Mouse (Mus musculus) kidney, postnatal 0 days (tissue): ENCODE measurements around the gene Stac3. TPM values are rescaled to one million over a fixed set of nuclear protein-coding genes. Genes with fewer than 3 reads are reported as not detected.

Experiments
- ATAC-seq: fragments of 200-750 bp; cut with Nextera tagmentation; replicated peaks from 2 replicates; pipeline ENCODE4 v1.8.0; 2017; ENCODE audit warnings: low read depth, moderate number of reproducible peaks, moderate TSS enrichment, moderate library complexity; ENCODE audit not compliant: low FRiP score
- DNase-seq: peaks from one replicate; pipeline ENCODE4 v3.0.0-alpha.2; 2016; ENCODE audit warnings: low spot score
- H3K27ac ChIP-seq: fragments of 300-500 bp; sonication (generic); 2 replicates; pipeline ENCODE4 v1.5.1; 2014; ENCODE audit warnings: mild to moderate bottlenecking
- H3K27me3 ChIP-seq: fragments of 300-500 bp; sonication (generic); 2 replicates; pipeline ENCODE4 v1.6.1; 2014; ENCODE audit warnings: low read length, mixed read lengths; ENCODE audit not compliant: insufficient read depth
- H3K36me3 ChIP-seq: fragments of 300-500 bp; sonication (generic); 2 replicates; pipeline ENCODE4 v1.6.1; 2014; ENCODE audit warnings: low read length, mixed read lengths; ENCODE audit not compliant: insufficient read depth
- H3K4me1 ChIP-seq: fragments of 300-500 bp; sonication (generic); replicated peaks from 2 replicates; pipeline ENCODE4 v1.6.1; 2014; ENCODE audit warnings: antibody characterized with exemption, low read length, mixed read lengths; ENCODE audit not compliant: insufficient read depth
- H3K4me2 ChIP-seq: fragments of 300-500 bp; sonication (generic); 2 replicates; pipeline ENCODE4 v1.6.1; 2014; ENCODE audit warnings: mild to moderate bottlenecking, low read length, moderate library complexity, mixed read lengths
- H3K4me3 ChIP-seq: fragments of 300-500 bp; sonication (generic); replicated peaks from 2 replicates; pipeline ENCODE4 v1.5.1; 2014; ENCODE audit warnings: low read depth, low read length
- H3K9ac ChIP-seq: fragments of 300-500 bp; sonication (generic); 2 replicates; pipeline ENCODE4 v1.6.1; 2014; ENCODE audit warnings: low read depth, low read length
- H3K9me3 ChIP-seq: fragments of 300-500 bp; sonication (generic); replicated peaks from 2 replicates; pipeline ENCODE4 v1.6.1; 2016; ENCODE audit warnings: low read length, inconsistent platforms, mixed read lengths
- CTCF ChIP-seq: IDR thresholded peaks from 2 replicates; pipeline ENCODE4 v1.5.1; 2016; ENCODE audit warnings: antibody characterized with exemption, low read depth, mild to moderate bottlenecking, moderate library complexity
- WGBS: fragments of 180-500 bp; shearing (Covaris S2); extraction: QIAGEN DNeasy Blood & Tissue Kit; methylation state at CpG from one replicate; pipeline ENCODE4 v1.1.7; 2014; 5-methylcytosine and 5-hydroxymethylcytosine counted together
- polyA plus RNA-seq: library from polyadenylated mRNA; unstranded; fragments of >200 nt; fragmentation: Nextera tagmentation; extraction: Ambion mirVana; gene quantifications from 2 replicates; pipeline ENCODE4 v1.2.1, GENCODE M21; 2015

The Stac3 gene
- polyA plus RNA-seq, result 0.16 and 0.31 TPM in 2 replicates

- WGBS, result 55% methylated on average over 13 of the region's 13 CpGs
- ATAC-seq (no peak), DNase-seq (no peak)
- no peak within 1 kb of the TSS for H3K4me2 ChIP-seq
- no peaks in the 10 kb centered on the region for H3K9me3 ChIP-seq
- no peak within 1 kb of the TSS for H3K4me3 ChIP-seq
- no peaks in the 10 kb centered on the region for H3K4me1 ChIP-seq
- TF ChIP-seq CTCF, result no peak
- no peak within 1 kb of the TSS for H3K27ac ChIP-seq
- H3K9ac ChIP-seq, result no peak within 1 kb of the TSS
- peaks cover 34% of the 10 kb centered on the region for H3K36me3 ChIP-seq
- no peaks in the 10 kb centered on the region for H3K27me3 ChIP-seq
Observed at GRCm38 (mm10) chr10:127500894-127501893, at the start of gene Stac3. Gene Stac3 (plus strand): TSS chr10:127501686.

GRCm38 (mm10) chr10:127453701-127454100 is 47.8 kb upstream of the Stac3 start:
- H3K36me3 ChIP-seq, result peaks cover 47% of the 10 kb centered on the region
- 97% methylated on average over 1 of the region's 1 CpGs for WGBS
- H3K4me2 ChIP-seq, result no peak overlapping the region
- H3K9ac ChIP-seq, result no peak overlapping the region
- TF ChIP-seq CTCF, result no peak
- H3K4me3 ChIP-seq, result no peak overlapping the region
- no peaks in the 10 kb centered on the region for H3K9me3 ChIP-seq
- H3K27ac ChIP-seq, result no peak overlapping the region
- no peaks in the 10 kb centered on the region for H3K4me1 ChIP-seq
- DNase-seq, result no peak
- H3K27me3 ChIP-seq, result no peaks in the 10 kb centered on the region
- ATAC-seq, result no peak

DNA sequence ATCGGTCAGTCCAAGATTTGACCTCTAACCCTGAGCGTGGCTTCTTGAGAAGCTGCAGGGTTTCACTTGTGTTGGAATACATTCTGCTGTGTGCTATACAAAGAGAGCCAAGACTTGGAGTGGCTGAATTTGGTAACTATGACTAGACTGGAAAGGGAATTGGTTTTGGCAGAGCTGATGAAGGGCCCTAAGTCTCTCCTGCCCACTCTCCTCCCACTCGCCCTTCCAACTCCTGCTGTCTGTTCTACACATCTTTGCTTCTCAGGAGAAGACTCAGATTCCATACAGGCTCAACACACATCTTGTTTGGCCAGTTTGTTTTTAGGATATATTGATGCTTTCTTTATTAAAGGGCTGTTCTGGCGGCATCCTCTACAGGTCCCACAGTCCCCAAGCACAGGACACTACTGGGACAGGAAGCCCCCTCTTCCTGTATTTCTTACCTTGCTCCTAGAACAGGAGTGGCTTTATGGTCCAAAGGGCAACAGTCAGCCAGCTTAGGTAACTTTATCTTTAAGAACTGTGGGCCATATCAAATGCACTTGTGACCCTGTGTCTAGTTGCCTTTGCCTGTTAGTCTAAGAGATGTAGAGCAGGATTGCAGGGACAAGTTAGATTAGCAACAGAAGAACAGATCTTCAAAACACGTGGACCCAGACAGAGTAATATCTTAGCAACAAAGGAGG is 38.9 kb upstream of the Stac3 start:
- no peak for TF ChIP-seq CTCF
- ATAC-seq (no peak), DNase-seq (no peak)
- no peak overlapping the region for H3K27ac ChIP-seq
- no peaks in the 10 kb centered on the region for H3K4me1 ChIP-seq
- WGBS, result 79% methylated on average over 5 of the region's 5 CpGs
- H3K36me3 ChIP-seq, result peaks cover 66% of the 10 kb centered on the region
- H3K4me2 ChIP-seq, result no peak overlapping the region
- no peaks in the 10 kb centered on the region for H3K27me3 ChIP-seq
- no peak overlapping the region for H3K4me3 ChIP-seq
- no peak overlapping the region for H3K9ac ChIP-seq
- no peaks in the 10 kb centered on the region for H3K9me3 ChIP-seq

- DNase-seq, result peak; percentile 61
- ATAC-seq, result no peak
- H3K9me3 ChIP-seq, result no peaks in the 10 kb centered on the region
- no peaks in the 10 kb centered on the region for H3K27me3 ChIP-seq
- TF ChIP-seq CTCF, result no peak
- H3K4me3 ChIP-seq, result no peak overlapping the region
- H3K27ac ChIP-seq, result peak overlapping the region; percentile 50; the same call in 1 of the 2 replicates
- WGBS, result 54% methylated on average over 15 of the region's 15 CpGs
- H3K36me3 ChIP-seq, result peaks cover 28% of the 10 kb centered on the region
- no peak overlapping the region for H3K4me2 ChIP-seq
- H3K9ac ChIP-seq, result no peak overlapping the region
- H3K4me1 ChIP-seq, result no peaks in the 10 kb centered on the region; the same call in 1 of the 2 replicates
Observed at GRCm38 (mm10) chr10:127471281-127471988, 30.1 kb upstream of the Stac3 start.

DNA sequence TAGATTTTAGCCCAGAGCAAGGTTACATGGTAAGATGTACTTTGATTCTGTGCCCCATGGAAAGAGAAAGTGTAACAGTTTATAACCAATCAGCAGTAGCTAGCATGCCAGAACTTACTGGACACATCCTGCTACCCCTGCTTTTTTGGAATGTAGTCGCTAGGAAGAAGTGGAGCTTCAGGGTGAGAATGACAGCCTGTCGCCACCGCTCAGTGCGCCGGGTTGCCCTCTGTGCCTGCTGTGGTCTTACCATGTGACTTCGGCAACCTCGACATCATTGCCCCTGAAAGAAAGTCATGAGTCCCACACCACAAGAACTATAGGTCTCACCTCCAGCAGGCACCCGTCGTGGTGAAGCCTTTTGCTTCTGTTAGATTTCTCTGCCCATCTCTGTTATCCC is 28.8 kb upstream of the Stac3 start:
- Histone ChIP-seq H3K9me3 (no peaks in the 10 kb centered on the region), H3K9ac (no peak overlapping the region), H3K27me3 (no peaks in the 10 kb centered on the region), H3K4me3 (no peak overlapping the region), H3K4me1 (no peaks in the 10 kb centered on the region; the same call in 1 of the 2 replicates), H3K4me2 (no peak overlapping the region), H3K36me3 (peaks cover 23% of the 10 kb centered on the region), H3K27ac (no peak overlapping the region)
- 86% methylated on average over 9 of the region's 9 CpGs for whole genome bisulfite sequencing
- DNase-seq (no peak), ATAC-seq (no peak)
- TF ChIP-seq CTCF, result no peak

DNA sequence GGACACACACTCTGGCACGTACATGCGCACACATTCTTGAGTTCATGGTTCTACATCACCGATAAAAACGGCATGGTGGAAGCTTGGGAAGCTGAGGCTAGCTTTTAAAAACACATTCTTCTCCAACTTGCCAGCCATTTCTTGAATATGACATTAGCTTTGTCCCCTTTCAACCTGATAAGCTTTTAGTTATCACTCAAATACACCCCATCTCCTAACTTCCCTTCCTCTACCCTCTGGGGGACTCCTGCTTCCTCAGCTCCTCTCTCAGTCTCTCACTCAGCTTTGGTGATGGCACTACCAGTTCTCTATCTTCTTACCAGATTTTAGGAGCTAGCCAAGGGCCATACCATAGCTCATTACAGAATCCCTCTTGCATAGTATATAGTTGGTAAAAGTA is 26.3 kb upstream of the Stac3 start:
- WGBS, result 92% methylated on average over 4 of the region's 4 CpGs

More for the DNA sequence above, 26.3 kb upstream of the Stac3 start:
- no peak for TF ChIP-seq CTCF
- H3K9me3 ChIP-seq, result no peaks in the 10 kb centered on the region
- H3K4me1 ChIP-seq, result no peaks in the 10 kb centered on the region; the same call in 1 of the 2 replicates
- no peaks in the 10 kb centered on the region for H3K27me3 ChIP-seq
- no peak overlapping the region for H3K27ac ChIP-seq
- H3K4me2 ChIP-seq, result no peak overlapping the region
- H3K4me3 ChIP-seq, result no peak overlapping the region
- DNase-seq (no peak), ATAC-seq (no peak)
- H3K9ac ChIP-seq, result no peak overlapping the region
- peaks cover 28% of the 10 kb centered on the region for H3K36me3 ChIP-seq
